Mouse (Mus musculus): ENCODE data around the gene Slc25a21.

DNA sequence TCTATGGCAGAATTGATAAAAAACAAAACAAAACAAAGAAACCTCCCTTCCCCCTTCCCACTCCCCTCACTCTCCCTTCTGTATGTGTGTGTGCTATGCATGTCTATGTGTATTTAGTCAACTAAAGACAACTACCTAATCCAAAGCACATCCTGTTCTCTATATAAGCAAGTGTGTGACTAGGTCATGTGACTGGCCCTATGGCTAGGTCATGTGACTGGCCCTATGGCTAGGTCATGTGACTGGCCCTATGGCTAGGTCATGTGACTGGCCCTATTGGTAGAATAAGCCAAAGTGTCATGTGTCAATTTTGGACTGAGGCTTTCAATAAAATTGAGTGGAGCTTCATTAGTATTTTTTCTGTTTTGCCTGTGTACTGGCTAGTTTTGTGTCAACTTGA lies 324.1 kb downstream of the Slc25a21 start:
- TF ChIP-seq CTCF (IDR thresholded peaks at IDR 0.05; ENCODE audit: extremely low read depth, insufficient read depth, insufficient read length, insufficient replicate concordance) (no peak), POLR2A (IDR thresholded peaks at IDR 0.05; ENCODE audit: low read depth, low read length) (no peak)

Data from spleen, adult 2 months (tissue).